ENCODE assay signal across 10 mouse cellular contexts in genomic region chr13:95535026-95535425, GRCm38 (mm10). TPM values are rescaled to one million over a fixed set of nuclear protein-coding genes. Genes with fewer than 3 reads are reported as not detected.
DNase-seq lines count a peak whose midpoint lies in the region; ATAC-seq and TF ChIP-seq lines count a peak whose summit lies in the region.
"Had no signal": no experiment of that assay in that cellular context is flagged by ENCODE, and none has a peak within 500 bp of the region (broad histone marks: within the 10 kb centered on the region; RNA-seq: fewer than 3 reads in every experiment).

No protein-coding gene starts in this region.

- H3K4me3 ChIP-seq in heart, embryonic 12.5 days: no peak overlapping the region
- H3K4me3 ChIP-seq in E14TG2a.4 (replicated peaks; ENCODE audit: low read length): peak overlapping the region; percentile 59
- H3K4me3 ChIP-seq in embryonic facial prominence, embryonic 10.5 days: peak overlapping the region; percentile 25; the same call in 1 of the 2 replicates
- peak overlapping the region; percentile 26 for H3K4me3 ChIP-seq in liver, embryonic 12.5 days

- H3K27me3 ChIP-seq in heart, embryonic 12.5 days (replicated peaks): 0 out of 2 replicates have a peak, but pooled peaks cover 4% of the 10 kb centered on the region
- H3K27me3 ChIP-seq in E14TG2a.4 (ENCODE audit: insufficient read depth, low read length): no peaks in the 10 kb centered on the region
- H3K27me3 ChIP-seq in embryonic facial prominence, embryonic 10.5 days (replicated peaks; ENCODE audit: low read depth, poor library complexity, severe bottlenecking): peaks cover 49% of the 10 kb centered on the region
- H3K27me3 ChIP-seq in liver, embryonic 12.5 days (replicated peaks): peaks cover 59% of the 10 kb centered on the region

- no peak overlapping the region for H3K9ac ChIP-seq in heart, embryonic 12.5 days
- H3K9ac ChIP-seq in liver, embryonic 12.5 days: peak overlapping the region; percentile 28

- H3K27ac ChIP-seq in heart, embryonic 12.5 days (ENCODE audit: poor library complexity, severe bottlenecking): no peak overlapping the region
- peak overlapping the region; percentile 63 for H3K27ac ChIP-seq in embryonic facial prominence, embryonic 10.5 days (replicated peaks)
- H3K27ac ChIP-seq in liver, embryonic 12.5 days: no peak overlapping the region

- H3K4me2 ChIP-seq in heart, embryonic 12.5 days: peak overlapping the region; percentile 54
- H3K4me2 ChIP-seq in liver, embryonic 12.5 days: peak overlapping the region; percentile 70

- H3K4me1 ChIP-seq in heart, embryonic 12.5 days (replicated peaks): peaks cover 30% of the 10 kb centered on the region
- H3K4me1 ChIP-seq in E14TG2a.4 (replicated peaks; ENCODE audit: low read depth, low read length): peaks cover 70% of the 10 kb centered on the region
- H3K4me1 ChIP-seq in embryonic facial prominence, embryonic 10.5 days: peaks cover 46% of the 10 kb centered on the region
- peaks cover 56% of the 10 kb centered on the region for H3K4me1 ChIP-seq in liver, embryonic 12.5 days

- ATAC-seq in heart, embryonic 12.5 days (ENCODE audit: insufficient number of reproducible peaks, low FRiP score): no peak
- ATAC-seq in liver, embryonic 12.5 days: no peak
- ATAC-seq in cerebellum, adult (ENCODE audit: insufficient number of reproducible peaks, low FRiP score, low TSS enrichment): no peak

- no peak for DNase-seq in heart, postnatal 36 days
- DNase-seq in embryonic facial prominence, embryonic 10.5 days (ENCODE audit: low spot score): no peak
- no peak for DNase-seq in urinary bladder, postnatal 4 days (ENCODE audit: low spot score in 2 of 2)
- no peak for DNase-seq in layer of hippocampus, postnatal 25 days (ENCODE audit: extremely low spot score in 1 of 2, low spot score in 1 of 2)

- 10% methylated on average over 6 of the region's 6 CpGs for WGBS in heart, embryonic 12.5 days
- WGBS in embryonic facial prominence, embryonic 10.5 days: 7% methylated on average over 6 of the region's 6 CpGs
- 14% methylated on average over 6 of the region's 6 CpGs for WGBS in liver, embryonic 12.5 days (ENCODE audit: insufficient replicate concordance)

- intact Hi-C loops in heart, postnatal 36 days (cut with DNase I): no loop called here

- H3K9me3 ChIP-seq in heart, embryonic 12.5 days (replicated peaks): no peaks in the 10 kb centered on the region
- H3K9me3 ChIP-seq in E14TG2a.4 (ENCODE audit: low read length): no peaks in the 10 kb centered on the region
- H3K9me3 ChIP-seq in embryonic facial prominence, embryonic 10.5 days: no peaks in the 10 kb centered on the region
- H3K9me3 ChIP-seq in liver, embryonic 12.5 days (replicated peaks): no peaks in the 10 kb centered on the region

- no peaks in the 10 kb centered on the region for H3K36me3 ChIP-seq in heart, embryonic 12.5 days
- H3K36me3 ChIP-seq in E14TG2a.4 (ENCODE audit: insufficient read depth, low read length): peaks cover 8% of the 10 kb centered on the region
- H3K36me3 ChIP-seq in embryonic facial prominence, embryonic 10.5 days (replicated peaks): no peaks in the 10 kb centered on the region
- no peaks in the 10 kb centered on the region for H3K36me3 ChIP-seq in liver, embryonic 12.5 days

- TF ChIP-seq CTCF in E14TG2a.4 (conservative IDR thresholded peaks at IDR 0.05; ENCODE audit: low read length): no peak

RNA-seq across cellular contexts. Expression of gene F2rl1, which starts 10.0 kb away (rescaled TPM):
- 0.26 TPM in 1 of 2 replicates, not detected in the other for polyA plus RNA-seq in heart, embryonic 12.5 days (2016; fragmentation: Nextera tagmentation; extraction: Ambion mirVana)
- under 1 TPM; 0.49 to 0.61 TPM for total RNA-seq in heart, postnatal 36 days (2021)
- polyA plus RNA-seq in embryonic facial prominence, embryonic 10.5 days (2016; fragmentation: Nextera tagmentation; extraction: Ambion mirVana): 0.15 and 0.19 TPM in 2 replicates
- polyA plus RNA-seq in liver, embryonic 12.5 days (2016; fragmentation: Nextera tagmentation; extraction: Ambion mirVana): 0.07 and 0.12 TPM in 2 replicates
- total RNA-seq in layer of hippocampus, postnatal 25 days (2021): under 1 TPM; 0.12 to 0.22 TPM
- total RNA-seq: CH12.LX had no signal

RNA-seq across cellular contexts. Expression of gene S100z, which starts 56.5 kb away (rescaled TPM):
- polyA plus RNA-seq in heart, embryonic 12.5 days (2016; fragmentation: Nextera tagmentation; extraction: Ambion mirVana): not detected in 2 replicates
- total RNA-seq in heart, postnatal 36 days (2021): not detected
- polyA plus RNA-seq in embryonic facial prominence, embryonic 10.5 days (2016; fragmentation: Nextera tagmentation; extraction: Ambion mirVana): 0.60 TPM in 1 of 2 replicates, not detected in the other
- polyA plus RNA-seq in liver, embryonic 12.5 days (2016; fragmentation: Nextera tagmentation; extraction: Ambion mirVana): not detected in 2 replicates
- not detected for total RNA-seq in layer of hippocampus, postnatal 25 days (2021)
- total RNA-seq: CH12.LX had no signal
- polyA plus RNA-seq: large intestine, adult 2 months had no signal
